Mouse (Mus musculus) T-cell, adult 66 days (primary cell): ENCODE results near the gene Wdr27. TPM values are rescaled to one million over a fixed set of nuclear protein-coding genes. Genes with fewer than 3 reads are reported as not detected.

Experiments
- total RNA-seq, 2 experiments: library from RNA; stranded (reverse); gene quantifications; 3 replicates in 1 of 2; 4 replicates in 1 of 2; pipeline ENCODE4 v1.2.4; 2023

The Wdr27 gene
- total RNA-seq: not detected

GRCm38 (mm10) chr17:14943009-14943728, at the start of gene Wdr27, which contains the start of gene 1600012H06Rik:
TSS of gene Wdr27 (minus strand) at chr17:14943158.
TSS of gene 1600012H06Rik (plus strand) at chr17:14943184.

GRCm38 (mm10) chr17:14978362-14979038, 35.5 kb upstream of the Wdr27 start, which contains the start of the genes 9030025P20Rik and Gm3417:
TSS of gene 9030025P20Rik (plus strand) at chr17:14978468.
TSS of gene Gm3417 (minus strand) at chr17:14978790.

GRCm38 (mm10) chr17:14960951-14961556, 18.1 kb upstream of the Wdr27 start, which contains the start of gene Phf10:
TSS of gene Phf10 (minus strand) at chr17:14961273.

Other genes starting within 250 kb of the Wdr27 start
- gene Thbs2, start 248.9 kb downstream of the Wdr27 start, total RNA-seq: not detected
- gene 1600012H06Rik, start within 50 bp of the Wdr27 start, total RNA-seq: 10 to 100 TPM; 16.6 to 23.0 TPM
- 10 to 100 TPM; 38.6 to 50.0 TPM for gene Phf10, start 18.1 kb upstream of the Wdr27 start, total RNA-seq
- gene 9030025P20Rik, start 35.3 kb upstream of the Wdr27 start, total RNA-seq: 10 to 100 TPM; 23.6 to 26.1 TPM
- gene Gm3417, start 35.6 kb upstream of the Wdr27 start, total RNA-seq: not detected
- gene Gm3435, start 67.0 kb upstream of the Wdr27 start, total RNA-seq: 1 to 10 TPM; 7.3 to 7.7 TPM
- 100 to 1,000 TPM; 118 to 130 TPM for gene Ermard, start 98.0 kb upstream of the Wdr27 start, total RNA-seq
- gene Tcte3, start 98.3 kb upstream of the Wdr27 start, total RNA-seq: not detected
- gene Gm3448, start 98.4 kb upstream of the Wdr27 start, total RNA-seq: 1 to 10 TPM; 8.2 to 9.2 TPM